Mouse (Mus musculus) small intestine, adult 2 months (tissue): Measurements from ENCODE around the gene Csf2rb. TPM values are rescaled to one million over a fixed set of nuclear protein-coding genes. Genes with fewer than 3 reads are reported as not detected.

Source experiments
- H3K27ac ChIP-seq: fragments of 200-500 bp; 2 replicates; pipeline ENCODE4 v1.5.1; 2012; ENCODE audit warnings: low read depth, low read length, control low read depth, inconsistent platforms; ENCODE audit not compliant: insufficient read depth
- H3K27me3 ChIP-seq: fragments of 200-500 bp; 2 replicates; pipeline ENCODE4 v1.6.1; 2012; ENCODE audit warnings: mild to moderate bottlenecking, moderate library complexity, low read length, inconsistent platforms; ENCODE audit not compliant: control insufficient read depth, insufficient read depth
- H3K36me3 ChIP-seq: fragments of 200-500 bp; 2 replicates; pipeline ENCODE4 v1.6.1; 2012; ENCODE audit warnings: mild to moderate bottlenecking, low read length, control low read depth, inconsistent platforms; ENCODE audit not compliant: control insufficient read depth, insufficient read depth
- H3K4me1 ChIP-seq: fragments of 200-500 bp; 2 replicates; pipeline ENCODE4 v1.6.1; 2012; ENCODE audit warnings: low read length, inconsistent platforms, mixed read lengths; ENCODE audit not compliant: control insufficient read depth, insufficient read depth, insufficient read length
- H3K4me3 ChIP-seq: fragments of 200-500 bp; 2 replicates; pipeline ENCODE4 v1.5.1; 2012; ENCODE audit warnings: low read depth, mild to moderate bottlenecking, control low read depth, inconsistent platforms, low read length, moderate library complexity
- CTCF ChIP-seq: fragments of 200-500 bp; IDR thresholded peaks from 2 replicates; pipeline ENCODE4 v1.5.1; 2012; ENCODE audit warnings: low read depth, mild to moderate bottlenecking, control low read depth, inconsistent platforms, low read length, moderate library complexity, mixed read lengths; ENCODE audit not compliant: insufficient replicate concordance, insufficient read length; ENCODE audit errors: extremely low read depth
- POLR2A ChIP-seq: fragments of 200-500 bp; IDR thresholded peaks from 2 replicates; pipeline ENCODE4 v1.6.1; 2012; ENCODE audit warnings: low read depth, mild to moderate bottlenecking, control low read depth, inconsistent platforms, low read length, moderate library complexity
- WGBS: fragments of 180-500 bp; shearing (Covaris S2); methylation state at CpG from one replicate; pipeline ENCODE4 v1.1.7; 2018; 5-methylcytosine and 5-hydroxymethylcytosine counted together
- polyA plus RNA-seq: library from polyadenylated mRNA; depleted of rRNA; stranded (reverse); fragments of >200 nt; gene quantifications from 2 replicates; pipeline ENCODE4 v1.2.3, GENCODE M21; 2012

Gene Csf2rb
- polyA plus RNA-seq, 1 experiment: 8.9 TPM

DNA sequence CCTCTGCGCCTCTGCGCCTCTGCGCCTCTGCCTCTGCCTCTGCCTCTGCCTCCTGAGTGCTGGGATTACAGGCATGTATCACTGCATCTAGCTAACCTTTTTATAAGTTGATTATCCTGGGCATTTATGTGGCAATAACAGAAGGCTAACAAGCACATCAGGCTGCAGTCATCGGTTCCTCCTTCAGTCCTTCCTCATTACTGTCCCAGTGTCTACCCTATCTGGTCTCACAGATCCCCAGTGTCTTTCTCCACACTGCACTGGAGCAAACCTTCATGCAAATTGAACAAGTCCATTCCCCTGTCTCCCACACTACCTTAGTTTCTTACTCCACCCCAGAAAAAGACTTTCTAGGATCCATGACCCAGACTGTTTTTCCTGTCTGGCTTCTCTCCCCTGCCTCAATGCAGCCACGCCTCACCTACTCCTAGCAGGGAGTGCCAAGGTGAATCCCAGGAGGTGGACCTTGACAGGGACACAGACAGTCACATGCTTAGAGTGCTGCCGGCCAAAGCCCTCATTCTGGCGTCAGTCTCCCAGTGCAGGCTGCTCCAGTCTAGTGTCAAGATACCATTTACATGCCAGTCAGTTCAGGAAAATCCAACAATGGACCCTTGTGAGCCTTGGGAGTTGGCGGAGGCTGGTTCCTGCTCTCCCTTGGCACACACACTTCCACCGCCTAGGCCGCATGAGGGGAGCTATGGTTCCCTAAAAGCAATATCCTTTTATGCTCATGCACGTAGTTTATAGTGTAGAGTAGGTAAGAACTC lies 58.1 kb downstream of the Csf2rb start:
- 48% methylated on average over 11 of the region's 11 CpGs for WGBS

DNA sequence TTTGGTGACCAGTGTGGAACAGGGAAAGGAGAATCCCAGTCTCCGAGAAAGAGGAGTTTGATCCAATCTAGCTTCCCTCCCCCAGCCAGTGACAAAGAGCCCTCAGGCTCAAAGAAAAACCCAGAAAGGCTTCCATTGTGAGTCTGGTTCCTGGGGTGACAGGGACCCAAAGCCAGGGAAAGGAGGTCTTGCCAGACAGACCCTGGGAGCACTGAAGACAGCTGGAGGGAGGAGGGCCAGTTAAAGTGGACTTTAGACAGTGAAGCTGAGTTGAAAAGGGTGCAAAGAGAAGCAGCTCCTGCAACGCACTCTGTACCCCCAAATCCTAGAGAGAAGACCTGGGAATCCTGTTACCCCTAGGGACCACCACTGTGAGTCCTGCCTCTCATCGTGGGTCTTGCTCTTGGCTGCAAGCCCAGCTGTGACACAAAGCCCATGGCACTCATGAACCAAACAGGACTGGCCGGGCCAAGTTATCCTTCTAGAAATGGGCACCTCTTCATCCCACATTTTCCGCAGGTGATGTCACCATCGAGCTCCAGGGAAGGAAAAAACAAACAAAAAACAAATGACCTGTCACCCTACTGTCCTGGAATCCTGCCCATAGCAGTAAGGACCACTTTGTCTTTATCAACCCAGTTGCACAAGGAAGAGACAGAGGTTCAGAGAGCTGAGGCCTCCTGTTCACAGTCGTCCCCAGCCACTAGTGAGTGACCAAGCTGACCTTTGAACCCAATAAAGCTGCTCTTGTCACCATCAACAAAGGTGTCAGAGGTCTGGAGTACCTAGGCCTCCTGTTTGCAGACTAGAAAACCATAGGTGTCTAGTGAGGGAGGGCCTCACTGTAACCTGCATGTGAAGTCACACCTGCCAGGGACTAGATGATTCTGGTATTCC lies 58.9 kb downstream of the Csf2rb start:
- peaks cover 8% of the 10 kb centered on the region for H3K27me3 ChIP-seq
- H3K4me1 ChIP-seq: peaks cover 9% of the 10 kb centered on the region; the same call in 1 of the 2 replicates
- WGBS: 44% methylated on average over 7 of the region's 7 CpGs
- no peak overlapping the region for H3K4me3 ChIP-seq
- no peaks in the 10 kb centered on the region for H3K36me3 ChIP-seq
- TF ChIP-seq CTCF (no peak), POLR2A (no peak)
- H3K27ac ChIP-seq: no peak overlapping the region

More for the DNA sequence above, 58.1 kb downstream of the Csf2rb start:
- TF ChIP-seq POLR2A: no peak
- no peak for TF ChIP-seq CTCF
- H3K4me3 ChIP-seq: no peak overlapping the region
- peaks cover 14% of the 10 kb centered on the region for H3K27me3 ChIP-seq
- no peak overlapping the region for H3K27ac ChIP-seq
- H3K36me3 ChIP-seq: no peaks in the 10 kb centered on the region
- peaks cover 9% of the 10 kb centered on the region; the same call in 1 of the 2 replicates for H3K4me1 ChIP-seq

DNA sequence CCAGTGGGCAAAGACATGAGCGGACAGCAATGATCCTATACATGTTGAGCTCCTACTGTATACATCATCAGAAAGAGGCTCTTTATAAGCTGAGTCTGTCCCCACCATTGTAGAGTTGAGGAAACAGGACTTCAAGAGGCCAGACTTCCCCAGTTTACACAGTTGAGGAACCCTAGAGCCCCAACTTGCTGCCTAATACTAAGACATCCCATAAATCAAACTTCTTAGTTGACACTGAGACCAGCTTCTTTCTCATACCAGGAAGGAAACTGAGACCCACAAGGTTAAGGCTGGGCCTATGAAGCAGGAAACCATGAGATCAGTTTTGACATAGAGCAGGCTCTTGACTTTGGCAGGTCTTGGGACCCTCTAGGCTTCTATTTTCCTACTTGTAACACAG lies 60.0 kb downstream of the Csf2rb start:
- H3K27me3 ChIP-seq: peaks cover 5% of the 10 kb centered on the region
- 95% methylated on average over 1 of the region's 1 CpGs for WGBS
- H3K4me1 ChIP-seq: peaks cover 9% of the 10 kb centered on the region; the same call in 1 of the 2 replicates
- no peak overlapping the region for H3K4me3 ChIP-seq
- TF ChIP-seq POLR2A (no peak), CTCF (no peak)
- H3K36me3 ChIP-seq: no peaks in the 10 kb centered on the region
- no peak overlapping the region for H3K27ac ChIP-seq

DNA sequence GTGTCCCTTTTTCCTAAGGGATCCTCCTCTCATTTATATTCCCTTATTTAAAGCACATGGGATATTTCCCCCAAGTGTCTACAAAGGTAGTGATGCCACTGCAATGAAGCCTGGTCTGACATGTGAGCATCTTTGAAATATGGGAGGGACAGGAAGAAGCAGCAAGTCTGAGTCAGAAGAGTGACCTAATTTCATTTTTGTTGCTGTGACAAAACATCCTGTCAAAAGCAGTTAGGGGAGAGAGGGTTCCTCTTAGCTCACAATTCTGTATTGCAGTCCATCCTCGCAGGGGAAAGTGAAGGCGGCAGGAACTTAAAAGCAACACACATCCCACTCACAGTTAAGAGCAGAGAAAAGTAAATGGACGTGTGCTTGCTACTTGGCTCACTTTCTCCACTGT lies 65.3 kb downstream of the Csf2rb start:
- Histone ChIP-seq H3K4me1 (no peaks in the 10 kb centered on the region), H3K4me3 (no peak overlapping the region), H3K27me3 (0 out of 2 replicates have a peak, but pooled peaks cover 7% of the 10 kb centered on the region), H3K36me3 (no peaks in the 10 kb centered on the region), H3K27ac (no peak overlapping the region)
- TF ChIP-seq POLR2A (no peak), CTCF (no peak)
- 68% methylated on average over 3 of the region's 3 CpGs for WGBS

DNA sequence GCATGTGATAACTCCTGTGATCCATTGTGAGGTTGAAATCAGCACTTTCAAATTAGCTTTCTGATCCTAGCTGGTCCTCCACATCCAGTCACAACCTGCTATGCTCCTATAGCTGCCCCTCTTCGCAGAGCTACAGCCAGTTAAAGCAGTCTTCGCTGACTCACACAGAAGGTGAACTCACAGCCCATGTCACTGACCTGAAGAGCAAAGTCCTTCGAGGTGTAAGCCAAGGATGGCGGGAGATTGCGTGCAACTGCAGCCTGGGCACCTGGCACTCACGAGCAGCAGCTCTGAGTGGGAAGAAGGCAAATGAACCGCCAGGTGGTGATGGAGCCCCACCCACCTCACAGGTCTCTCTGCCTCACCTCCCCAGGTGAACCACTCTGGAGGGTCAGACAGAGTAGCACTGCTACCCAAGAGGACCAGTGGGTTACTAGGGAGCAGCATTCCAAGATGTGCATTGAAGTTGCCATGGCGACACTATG lies 70.0 kb downstream of the Csf2rb start, which contains the start of gene Tex33:
Gene Tex33, minus strand, starts transcription at position 435 of the 485 bp plus-strand sequence.
- Histone ChIP-seq H3K4me3 (no peak within 1 kb of the TSS), H3K27ac (no peak within 1 kb of the TSS), H3K4me1 (no peaks in the 10 kb centered on the region), H3K36me3 (no peaks in the 10 kb centered on the region), H3K27me3 (0 out of 2 replicates have a peak, but pooled peaks cover 4% of the 10 kb centered on the region)
- TF ChIP-seq POLR2A (no peak), CTCF (no peak)
- WGBS: 37% methylated on average over 8 of the region's 8 CpGs

DNA sequence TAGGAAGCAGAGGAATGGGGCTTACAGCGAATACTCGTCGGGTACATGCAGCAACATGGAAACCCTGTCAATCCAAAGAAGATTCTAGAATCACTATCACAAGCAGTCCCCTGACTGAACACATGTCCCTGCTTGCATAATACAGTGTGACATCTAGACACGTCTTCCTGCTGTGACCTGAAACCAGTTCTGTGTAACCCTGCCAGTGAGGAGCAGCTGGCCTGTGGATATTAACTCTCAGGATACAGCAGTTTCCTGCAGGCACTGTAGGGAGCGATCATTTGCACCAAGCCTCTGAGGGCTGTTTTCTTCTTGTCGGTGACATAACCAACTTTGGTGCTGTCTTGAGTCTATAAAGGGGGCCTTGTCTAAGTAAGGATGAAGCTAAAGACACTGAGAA lies 75.8 kb downstream of the Csf2rb start:
- no peaks in the 10 kb centered on the region for H3K27me3 ChIP-seq
- H3K4me1 ChIP-seq: peaks cover 26% of the 10 kb centered on the region; the same call in 1 of the 2 replicates
- no peak overlapping the region for H3K4me3 ChIP-seq
- H3K27ac ChIP-seq: no peak overlapping the region
- 84% methylated on average over 6 of the region's 6 CpGs for WGBS
- TF ChIP-seq CTCF (no peak), POLR2A (no peak)
- H3K36me3 ChIP-seq: no peaks in the 10 kb centered on the region
